Mouse (Mus musculus) cerebellum, adult 2 months (tissue): ENCODE data around the gene Gm44511.

Experiments
- CTCF ChIP-seq: fragments of 200-500 bp; IDR thresholded peaks from 2 replicates; pipeline ENCODE4 v1.5.1; 2011; ENCODE audit warnings: low read depth, mild to moderate bottlenecking, control low read depth, low read length, moderate library complexity, borderline replicate concordance; ENCODE audit not compliant: insufficient read depth
- POLR2A ChIP-seq: fragments of 200-500 bp; IDR thresholded peaks from 2 replicates; pipeline ENCODE4 v1.6.1; 2011; ENCODE audit warnings: low read length, control low read depth, borderline replicate concordance; ENCODE audit not compliant: insufficient read depth

DNA sequence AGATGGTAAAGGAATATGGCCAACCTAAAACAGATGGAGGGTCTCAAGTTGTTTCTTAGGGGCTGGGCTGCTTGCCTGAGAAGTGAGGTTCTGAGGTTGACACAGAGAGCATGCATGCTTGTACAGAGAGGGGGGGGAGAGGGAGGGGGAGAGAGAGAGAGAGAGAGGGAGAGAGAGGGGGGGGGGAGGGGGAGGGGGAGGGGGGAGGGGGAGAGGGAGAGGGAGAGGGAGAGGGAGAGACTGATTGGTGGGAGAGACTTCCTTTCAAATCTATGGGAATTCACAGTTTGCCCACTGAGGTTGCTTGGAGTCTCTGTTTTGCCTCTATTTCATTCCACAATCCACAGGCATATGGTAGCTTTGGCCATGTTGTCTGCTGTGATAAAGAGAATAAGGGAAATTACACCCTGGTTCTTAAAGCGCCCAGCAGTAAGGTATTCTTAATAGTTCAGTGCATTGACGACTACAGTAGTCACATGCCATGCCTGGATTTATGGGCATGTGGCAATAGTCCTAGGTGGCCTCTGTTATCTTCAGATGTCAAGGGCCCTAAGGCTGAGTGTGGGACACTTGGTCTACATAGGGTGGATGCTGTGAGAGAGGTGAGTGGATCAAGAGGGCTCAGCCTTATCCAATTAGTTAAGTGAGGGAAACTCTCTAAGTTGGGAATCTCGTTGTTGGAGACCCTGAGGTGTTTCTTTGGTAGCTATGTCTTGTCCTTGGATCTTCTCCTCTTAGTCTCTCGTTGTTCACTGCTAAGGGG, 15.4 kb upstream of the Gm44511 start:
- no peak for TF ChIP-seq POLR2A
- TF ChIP-seq CTCF, result no peak
